Mouse (Mus musculus): ENCODE measurements around the gene Pglyrp1.

GRCm38 (mm10) chr7:18821507-18821906 is 49.6 kb upstream of the Pglyrp1 start, which contains the start of gene Psg17:
- TF ChIP-seq MAX (IDR thresholded peaks at IDR 0.05; ENCODE audit: low read depth), result no peak
- TF ChIP-seq POLR2A (IDR thresholded peaks at IDR 0.05; ENCODE audit: insufficient read length, low read depth), result no peak
- TF ChIP-seq MYOG (IDR thresholded peaks at IDR 0.05; ENCODE audit: control insufficient read depth in 1 of 3, insufficient read depth in 1 of 3, insufficient read length in 2 of 3, low read depth in 2 of 3), result no peak
- TF ChIP-seq E2F4 (IDR thresholded peaks at IDR 0.05; ENCODE audit: insufficient read depth), result no peak
- no peak for TF ChIP-seq TCF12 (IDR thresholded peaks at IDR 0.05; ENCODE audit: insufficient read depth, poor library complexity, severe bottlenecking)
- no peak for TF ChIP-seq SRF (IDR thresholded peaks at IDR 0.05; ENCODE audit: control insufficient read depth, insufficient read length, low read depth)
- TF ChIP-seq USF1 (IDR thresholded peaks at IDR 0.05; ENCODE audit: low read depth), result no peak
- TF ChIP-seq CEBPB (IDR thresholded peaks at IDR 0.05; ENCODE audit: insufficient read depth, poor library complexity, severe bottlenecking), result no peak
- TF ChIP-seq MYOD1 (IDR thresholded peaks at IDR 0.05; ENCODE audit: control insufficient read depth in 1 of 3, insufficient read length in 2 of 3, low read depth in 2 of 3), result no peak
- TF ChIP-seq POLR2AphosphoS2 (IDR thresholded peaks at IDR 0.05; ENCODE audit: insufficient read length, low read depth), result no peak
- TF ChIP-seq REST (IDR thresholded peaks at IDR 0.05; ENCODE audit: insufficient read depth, insufficient read length), result no peak

Data from myocyte (in vitro differentiated cells).